Mouse (Mus musculus) mesoderm, embryonic 11.5 days (tissue): ENCODE results near the gene Cacng3.

Experiments used
- DNase-seq: peaks from one replicate; pipeline ENCODE4 v3.0.0-alpha.2; 2012; ENCODE audit warnings: low read depth, low spot score

Cacng3 gene

DNA sequence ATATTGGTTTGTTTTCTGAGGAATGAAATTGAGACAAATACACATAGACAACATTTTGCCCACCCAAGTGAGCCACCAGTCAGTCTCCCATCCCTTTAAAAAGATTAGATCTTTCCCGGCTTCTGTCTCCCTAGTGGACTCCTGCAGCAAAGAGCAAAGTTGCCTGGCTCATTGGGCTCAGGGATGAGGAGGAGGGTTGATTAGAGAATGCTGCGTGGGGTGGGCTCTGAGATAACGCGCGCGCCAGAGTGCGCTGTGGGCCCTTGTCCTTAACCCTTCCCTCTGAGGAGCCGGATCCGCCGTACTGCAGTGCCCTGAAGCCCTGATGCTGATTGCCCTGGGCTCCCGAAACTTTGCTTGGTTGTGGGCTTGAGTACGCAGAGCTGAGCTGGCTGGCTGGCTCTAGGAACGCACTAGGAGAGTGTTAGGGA is at the start of gene Cacng3:
TSS of gene Cacng3 (plus strand) at position 51 of the 431 bp plus-strand sequence.
- no peak for DNase-seq

DNA sequence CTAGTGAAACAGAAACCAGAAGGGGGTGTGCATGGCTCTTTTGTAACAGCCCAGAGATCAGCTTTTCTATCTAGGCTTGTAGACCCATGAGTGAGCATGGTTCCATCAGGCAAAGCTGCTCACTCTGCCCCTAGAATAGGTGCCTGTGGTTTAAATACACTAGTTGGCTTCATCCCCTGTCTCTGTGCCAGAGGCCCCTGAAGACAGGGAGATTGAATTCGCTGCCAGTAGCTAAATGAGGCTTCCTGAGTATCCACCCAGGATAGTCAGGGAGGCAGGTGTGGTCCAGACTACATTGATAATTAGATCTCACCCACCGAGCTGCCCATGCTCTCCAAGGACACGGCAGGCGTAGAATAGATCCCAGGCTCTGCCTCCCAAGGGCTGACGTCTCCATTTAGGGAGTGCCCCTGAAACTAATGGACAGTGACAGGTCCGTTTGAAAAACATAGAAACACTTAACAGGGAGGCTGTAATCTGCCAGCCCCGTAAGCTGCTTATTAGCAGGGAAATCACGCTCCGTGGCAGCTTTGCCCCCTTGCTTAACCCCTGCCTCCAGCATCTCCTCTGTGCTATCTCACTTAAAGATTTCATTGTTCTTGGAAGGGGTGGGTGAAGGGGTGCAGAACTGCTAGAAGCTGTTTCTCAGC is 48.0 kb upstream of the Cacng3 start:
- DNase-seq = no peak

DNA sequence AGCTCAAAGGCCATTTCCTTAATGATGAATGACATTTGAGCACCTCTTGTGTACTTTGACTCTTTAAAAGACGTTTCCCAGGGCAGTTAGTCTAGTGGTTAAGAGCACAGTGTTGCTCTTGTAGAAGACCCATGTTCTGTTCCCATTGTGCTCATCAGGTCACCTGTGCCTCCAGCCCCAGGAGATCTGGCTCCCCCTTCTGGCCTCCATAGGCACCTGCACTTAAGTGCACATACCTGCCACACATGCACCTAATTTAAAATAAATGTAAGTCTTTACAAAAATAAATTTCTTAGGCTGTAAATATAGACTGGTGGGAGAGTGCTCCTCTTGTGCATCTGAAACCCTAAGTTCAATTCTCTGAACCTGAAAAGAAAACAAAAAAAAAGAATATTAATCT is 46.5 kb upstream of the Cacng3 start:
- no peak for DNase-seq

DNA sequence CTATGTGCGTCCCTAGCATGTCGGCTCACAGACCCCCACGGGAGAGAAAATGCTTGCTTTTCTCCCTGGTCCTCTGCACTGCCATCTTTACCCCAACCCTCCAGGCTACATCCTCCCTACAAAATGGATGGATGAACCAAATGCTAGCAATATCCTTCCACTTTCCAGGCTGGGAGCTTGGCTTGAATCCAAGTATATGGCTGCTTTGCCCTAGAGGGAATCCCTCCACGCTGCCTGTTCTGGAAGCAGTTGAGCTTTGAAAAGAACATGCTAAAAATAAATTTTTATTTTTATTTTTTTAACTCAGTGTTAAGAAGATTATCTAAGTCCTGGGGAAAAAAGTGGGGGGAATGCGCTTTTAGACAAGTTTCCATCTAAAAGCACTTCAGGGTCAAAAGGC is 42.2 kb upstream of the Cacng3 start:
- DNase-seq = no peak

DNA sequence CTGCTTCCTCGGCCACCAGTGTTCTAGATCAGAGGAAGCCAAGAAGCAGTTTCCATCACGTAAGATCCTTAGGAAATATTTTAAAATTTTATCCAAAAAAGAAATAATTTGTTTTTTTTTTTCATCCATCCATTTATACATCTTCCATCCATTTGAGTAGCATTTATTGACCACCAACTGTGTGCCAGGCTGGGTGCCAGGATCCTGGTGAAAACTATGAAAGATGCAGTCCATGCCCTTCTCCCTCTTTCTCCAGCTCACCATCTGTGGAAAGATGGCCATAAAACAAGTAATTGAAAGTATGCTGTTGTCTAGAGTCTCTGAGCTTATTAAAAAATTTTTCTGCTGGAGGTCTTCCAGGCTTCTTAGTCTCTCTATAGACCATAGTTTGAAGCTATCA is 39.9 kb upstream of the Cacng3 start:
- no peak for DNase-seq

- no peak for DNase-seq
Observed at GRCm38 (mm10) chr7:122631151-122631550, 39.1 kb upstream of the Cacng3 start.

DNA sequence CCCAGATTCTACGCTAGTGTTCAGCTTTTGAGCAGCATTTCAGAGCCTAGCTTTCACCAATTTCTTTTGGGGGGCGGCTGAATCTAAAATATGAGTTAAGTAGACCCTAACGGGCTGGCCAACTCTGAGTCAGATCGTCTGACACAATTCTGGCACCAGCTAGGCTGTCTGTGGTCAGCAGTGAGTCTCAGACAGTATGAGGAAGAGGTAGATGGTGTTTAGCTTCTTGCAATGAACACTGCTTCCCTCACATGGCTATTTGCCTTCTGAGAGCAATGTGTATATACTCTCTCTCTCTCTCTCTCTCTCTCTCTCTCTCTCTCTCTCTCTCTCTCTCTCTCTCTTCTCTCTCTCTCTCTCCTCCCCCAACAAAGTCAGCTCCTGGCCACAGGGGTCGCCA is 37.3 kb upstream of the Cacng3 start:
- no peak for DNase-seq

DNA sequence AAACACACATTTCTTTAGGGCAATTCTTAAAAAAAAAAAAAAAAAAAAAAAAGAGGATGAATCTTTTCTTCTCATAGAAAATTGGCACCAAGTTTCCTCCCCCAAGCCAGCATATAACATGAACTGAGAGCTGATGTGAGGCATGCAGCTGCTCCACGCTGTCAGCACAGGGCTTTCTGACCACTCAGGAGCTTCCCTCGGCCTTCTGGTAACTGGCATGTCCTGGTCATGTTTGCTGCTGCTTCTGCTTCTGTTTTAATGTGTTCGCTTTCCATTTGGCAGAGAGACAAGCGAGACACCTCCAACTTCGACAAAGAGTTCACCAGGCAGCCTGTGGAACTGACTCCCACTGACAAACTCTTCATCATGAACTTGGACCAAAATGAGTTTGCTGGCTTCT is 36.8 kb upstream of the Cacng3 start:
- no peak for DNase-seq

- no peak for DNase-seq
Observed at GRCm38 (mm10) chr7:122643676-122644075, 26.6 kb upstream of the Cacng3 start.

DNA sequence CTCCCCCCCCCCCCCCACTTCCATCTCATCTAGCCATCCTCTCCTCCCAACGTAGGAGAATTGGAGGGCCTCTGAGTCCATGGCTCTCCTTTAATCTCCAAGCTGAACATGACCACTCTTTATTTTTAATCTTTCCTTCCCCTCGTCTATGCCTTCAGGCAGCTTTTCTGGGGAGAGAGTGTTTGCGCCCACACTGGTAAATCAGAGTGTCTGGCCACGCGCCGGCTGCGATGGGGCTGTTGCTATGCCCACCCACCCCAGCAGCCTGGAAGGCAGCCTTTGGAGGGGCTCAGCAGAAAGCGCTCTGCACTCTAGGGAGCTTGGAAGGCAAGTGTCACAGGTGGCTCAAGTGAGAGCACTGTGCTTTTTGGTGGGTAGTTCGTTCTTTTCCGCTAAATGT is 21.0 kb upstream of the Cacng3 start:
- DNase-seq = no peak

- no peak for DNase-seq
Observed at GRCm38 (mm10) chr7:122652523-122652922, 17.8 kb upstream of the Cacng3 start.

DNA sequence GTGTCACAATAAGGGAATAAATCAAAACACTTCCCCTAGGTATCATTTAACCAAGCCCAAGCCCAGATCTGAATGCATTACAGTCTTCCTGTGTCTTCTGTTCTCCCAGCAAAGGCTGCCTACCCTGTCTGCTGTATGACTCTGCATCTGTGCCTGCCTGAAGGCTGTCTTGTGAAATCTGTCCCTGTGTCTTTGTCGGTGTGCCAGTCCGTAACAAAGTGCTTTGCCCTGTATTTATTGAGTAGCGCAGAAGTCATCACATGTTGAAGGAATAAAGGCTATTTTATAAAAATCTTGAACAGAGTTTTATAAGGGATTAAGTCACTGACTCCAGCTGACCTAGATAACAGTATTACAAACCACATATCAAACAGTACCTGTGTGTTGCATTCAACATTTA is 13.6 kb upstream of the Cacng3 start:
- DNase-seq = no peak

- no peak for DNase-seq
Observed at GRCm38 (mm10) chr7:122657423-122658126, 12.7 kb upstream of the Cacng3 start.

GRCm38 (mm10) chr7:122665311-122666049 is 4.8 kb upstream of the Cacng3 start:
- no peak for DNase-seq

- peak; percentile 66 for DNase-seq
Observed at GRCm38 (mm10) chr7:122667903-122668302, 2.4 kb upstream of the Cacng3 start.

DNA sequence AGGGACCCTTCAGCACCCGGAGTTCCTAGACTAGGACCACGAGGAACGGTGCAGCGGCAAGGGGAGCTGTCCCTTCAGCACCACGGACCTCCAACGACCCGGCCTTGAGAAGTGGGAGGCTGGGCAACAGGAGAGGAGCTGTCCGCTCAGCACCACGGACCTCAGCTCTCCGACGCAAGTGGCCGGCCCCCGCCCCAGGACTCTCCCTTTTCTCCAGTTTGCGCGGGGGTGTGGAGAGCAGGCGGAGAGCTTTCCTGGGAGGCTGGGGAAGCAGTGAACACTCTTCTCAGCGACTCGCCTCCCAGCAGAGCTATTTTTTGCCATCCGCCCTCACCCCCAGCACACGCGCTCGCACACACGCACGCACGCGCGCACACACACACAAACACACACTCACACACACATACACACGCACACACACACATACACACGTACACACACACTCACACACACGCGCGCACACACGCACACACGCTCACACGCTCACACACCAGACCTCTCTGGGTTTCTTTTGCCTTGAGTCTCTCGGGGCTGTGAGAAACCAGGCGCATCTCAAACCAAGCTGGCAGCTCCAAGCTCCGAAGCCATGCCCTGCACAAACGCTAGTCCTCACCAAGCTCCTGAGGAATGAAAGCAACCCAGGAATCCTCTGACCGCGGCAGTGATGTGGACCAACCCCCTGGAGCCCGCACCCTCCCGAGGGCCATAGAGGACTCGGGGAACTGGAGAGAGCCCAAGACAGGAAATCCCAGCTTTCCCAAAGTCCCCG is 765 bp downstream of the Cacng3 start:
- peak; percentile 97 for DNase-seq

DNA sequence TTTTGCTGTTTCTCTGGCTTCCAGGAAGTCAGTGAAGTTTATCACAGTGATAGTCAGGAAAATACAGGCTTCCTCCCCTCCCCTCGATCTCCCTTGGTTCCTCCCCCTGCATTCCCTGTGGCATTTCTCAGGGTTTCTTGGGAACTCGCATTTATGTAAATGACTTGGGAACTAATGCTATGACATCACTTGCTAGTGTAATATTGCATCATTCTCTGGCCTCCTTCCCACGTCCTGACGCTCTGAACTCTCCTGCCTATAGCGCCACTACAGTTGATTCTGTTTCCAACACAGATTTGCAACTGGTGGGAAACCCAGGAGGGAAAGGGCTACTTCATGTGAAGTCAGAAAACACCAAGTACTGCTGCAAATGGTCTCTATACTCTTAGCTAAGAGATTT is 2.7 kb downstream of the Cacng3 start:
- no peak for DNase-seq

DNA sequence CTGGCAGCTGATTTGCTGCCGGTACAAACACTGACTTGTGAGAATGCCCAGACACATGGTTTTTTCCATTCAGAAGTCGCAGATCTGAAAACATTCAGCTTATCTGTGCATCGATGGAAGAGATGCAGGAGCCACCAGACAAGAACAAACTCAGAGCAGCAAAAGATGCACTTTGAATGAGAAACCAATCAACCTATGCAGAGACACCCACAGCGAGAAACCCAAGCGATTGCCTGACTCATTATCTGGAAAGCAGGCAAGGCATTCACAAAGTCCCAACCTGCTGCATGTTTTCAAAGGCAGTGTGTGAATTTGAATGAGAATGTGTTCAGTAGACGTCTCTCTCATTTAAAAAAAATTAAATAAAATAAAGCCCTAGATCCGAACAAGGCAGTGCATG is 4.9 kb downstream of the Cacng3 start:
- DNase-seq = no peak

- DNase-seq = no peak
Observed at GRCm38 (mm10) chr7:122701751-122702150, 31.5 kb downstream of the Cacng3 start.

DNA sequence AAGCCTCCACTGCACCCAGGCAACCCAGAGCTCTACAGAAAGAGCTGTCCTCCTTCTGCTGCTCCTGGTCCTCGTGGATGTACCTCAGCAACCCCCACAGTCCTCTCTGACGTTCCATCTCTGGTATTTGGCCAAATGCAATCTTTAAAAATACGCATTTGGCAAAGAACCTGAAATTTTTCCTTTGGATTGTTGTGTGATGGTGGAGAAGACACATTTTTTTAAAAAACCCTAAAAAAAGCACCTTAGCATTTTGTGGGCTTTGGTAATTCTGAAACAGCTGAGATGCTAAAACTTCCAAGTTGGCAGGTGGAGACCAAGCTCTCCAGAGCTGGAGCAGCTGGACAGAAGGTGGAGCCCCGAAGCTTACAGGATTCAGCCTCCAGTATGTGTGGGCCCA is 32.2 kb downstream of the Cacng3 start:
- no peak for DNase-seq

DNA sequence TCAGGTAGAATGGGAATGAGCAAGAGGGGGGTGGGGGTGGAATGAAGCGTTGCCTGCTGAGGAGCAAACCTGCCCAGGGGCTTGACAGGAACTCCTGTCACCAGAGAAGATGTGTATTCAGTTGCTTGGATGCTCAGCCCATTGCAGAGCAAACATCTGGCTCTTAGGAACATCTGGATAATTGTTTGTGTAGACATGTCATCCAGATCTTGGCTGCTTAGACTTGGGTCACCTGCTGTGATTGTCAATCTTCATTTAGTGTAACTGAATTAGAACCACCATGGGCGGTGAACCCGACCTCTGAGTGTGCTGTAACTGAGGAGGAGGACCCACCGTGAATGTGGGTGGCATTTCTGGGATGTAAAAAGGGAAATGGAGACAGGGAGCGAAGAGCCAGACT is 36.4 kb downstream of the Cacng3 start:
- DNase-seq = no peak

DNA sequence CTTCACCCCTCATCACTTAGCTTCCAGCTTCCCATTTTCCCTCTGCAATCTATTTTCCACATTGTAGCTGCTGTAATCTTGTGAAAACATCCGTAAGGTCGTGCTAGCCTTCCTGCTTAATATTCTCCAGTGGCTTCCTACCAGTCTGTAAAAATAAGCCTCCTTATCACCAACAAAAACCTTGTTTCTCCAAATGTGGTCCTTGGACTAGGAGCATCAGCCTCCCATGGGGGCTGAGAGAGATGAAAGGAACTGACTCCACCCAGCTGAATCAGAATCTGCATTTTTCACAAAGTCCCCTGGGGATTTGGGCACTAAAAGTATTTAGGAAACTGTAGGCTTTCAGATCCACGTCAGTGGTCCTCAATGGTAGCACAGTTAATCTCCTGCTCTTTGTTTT is 46.0 kb downstream of the Cacng3 start:
- DNase-seq = no peak
